Mouse (Mus musculus) adipose tissue, adult 10 weeks (tissue): Measurements from ENCODE around the gene Rnf17. TPM values are rescaled to one million over a fixed set of nuclear protein-coding genes. Genes with fewer than 3 reads are reported as not detected.

Experiments
- polyA plus RNA-seq: library from polyadenylated mRNA; stranded (reverse); fragments of 350-450 nt; fragmentation: Illumina TruSeq; extraction: RNeasy Lipid Tissue Mini Kit (QIAGEN cat#74804); gene quantifications from one replicate; pipeline ENCODE4 v1.2.3, GENCODE M21; 2014; ENCODE audit warnings: low read depth, low replicate concordance

Gene Rnf17
- 2.8 TPM for polyA plus RNA-seq

GRCm38 (mm10) chr14:56402311-56403071 is at the start of gene Rnf17:
Gene Rnf17, plus strand, starts transcription at chr14:56402581.

DNA sequence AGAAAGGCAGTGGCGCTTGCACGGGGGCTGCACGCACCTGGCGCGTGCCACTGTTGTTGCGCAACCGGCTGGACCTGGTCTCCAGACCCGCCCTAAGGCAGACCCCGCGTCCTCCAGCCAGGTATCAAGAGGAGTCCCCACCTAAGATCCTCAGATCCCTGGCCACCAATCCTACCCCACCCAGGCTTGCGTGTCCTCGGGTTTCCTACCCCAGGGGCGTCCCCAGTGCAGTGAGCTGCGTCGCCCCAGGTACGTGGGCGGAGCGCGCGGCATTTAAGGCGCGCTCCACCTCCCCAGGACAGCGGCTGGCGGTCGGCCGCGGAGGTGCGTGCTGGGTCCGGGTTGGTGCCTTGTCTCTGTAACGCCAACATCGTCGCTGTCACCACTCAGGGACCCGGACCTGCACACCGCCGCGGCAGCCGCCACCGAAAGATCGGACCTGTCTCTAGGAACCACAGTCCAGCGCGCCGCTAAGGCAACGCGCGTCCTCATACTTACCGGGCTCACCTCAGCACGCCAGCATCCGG is 37.6 kb upstream of the Rnf17 start, which contains the start of gene Atp12a:
Atp12a (plus strand) TSS at position 358 of the 527 bp plus-strand sequence.

Other genes starting within 250 kb of the Rnf17 start
- not detected for gene Gzmg, start 243.0 kb upstream of the Rnf17 start, polyA plus RNA-seq
- 0.35 TPM for gene Gzmn, start 228.0 kb upstream of the Rnf17 start, polyA plus RNA-seq
- not detected for gene Gzmf, start 191.2 kb upstream of the Rnf17 start, polyA plus RNA-seq
- 0.76 TPM for gene Gzmc, start 167.9 kb upstream of the Rnf17 start, polyA plus RNA-seq
- gene Gzmb, start 140.3 kb upstream of the Rnf17 start, polyA plus RNA-seq = 1.4 TPM
- gene Atp12a, start 37.5 kb upstream of the Rnf17 start, polyA plus RNA-seq = 0.50 TPM
- gene Cenpj, start 172.8 kb downstream of the Rnf17 start, polyA plus RNA-seq = 7.5 TPM
- 19.3 TPM for gene Parp4, start 173.0 kb downstream of the Rnf17 start, polyA plus RNA-seq